Comparison of ENCODE assay signal across 24 mouse cellular contexts in genomic region chrX:73730908-73731307, GRCm38 (mm10). TPM values are rescaled to one million over a fixed set of nuclear protein-coding genes. Genes with fewer than 3 reads are reported as not detected.
"Had no signal": no experiment of that assay in that cellular context is flagged by ENCODE, and none has a peak within 500 bp of the region (broad histone marks: within the 10 kb centered on the region; RNA-seq: fewer than 3 reads in every experiment).

No protein-coding gene starts in this region.

- H3K27ac ChIP-seq: liver, embryonic 12.5 days; liver, embryonic 14.5 days; lung, embryonic 15.5 days; macrophage; midbrain, embryonic 13.5 days; midbrain, embryonic 15.5 days; neural tube, embryonic 13.5 days; neural tube, embryonic 15.5 days; stomach, embryonic 15.5 days had no signal

- H3K9me3 ChIP-seq: liver, embryonic 12.5 days; lung, embryonic 15.5 days; megakaryocyte, embryonic 14.5 days; midbrain, embryonic 13.5 days; midbrain, embryonic 15.5 days; neural tube, embryonic 13.5 days; neural tube, embryonic 15.5 days; stomach, embryonic 15.5 days had no signal

- H3K36me3 ChIP-seq: midbrain, embryonic 15.5 days; stomach, embryonic 15.5 days had no signal

- H3K27me3 ChIP-seq: lung, embryonic 15.5 days; midbrain, embryonic 13.5 days; midbrain, embryonic 15.5 days; neural tube, embryonic 13.5 days; neural tube, embryonic 15.5 days; stomach, embryonic 15.5 days had no signal

- DNase-seq: lung, adult 2 months; lung, postnatal 14 days; lung, postnatal 36 days; retina, postnatal 1 day; right cerebral cortex, adult 18-20 months; right cerebral cortex, postnatal 25 days; right cerebral cortex, postnatal 4 days; thymus, adult 2 months; thymus, postnatal 25 days; thymus, postnatal 4 days had no signal

- H3K4me1 ChIP-seq: liver, embryonic 12.5 days; lung, embryonic 15.5 days; megakaryocyte, embryonic 14.5 days; midbrain, embryonic 13.5 days; midbrain, embryonic 15.5 days; neural tube, embryonic 13.5 days; neural tube, embryonic 15.5 days; stomach, embryonic 15.5 days had no signal

- ATAC-seq: liver, embryonic 12.5 days; midbrain, embryonic 13.5 days; midbrain, embryonic 15.5 days had no signal

- H3K9ac ChIP-seq: liver, embryonic 12.5 days; liver, embryonic 14.5 days; lung, embryonic 15.5 days; midbrain, embryonic 13.5 days; midbrain, embryonic 15.5 days; neural tube, embryonic 13.5 days; neural tube, embryonic 15.5 days; stomach, embryonic 15.5 days had no signal

- H3K4me2 ChIP-seq: liver, embryonic 12.5 days; lung, embryonic 15.5 days; midbrain, embryonic 11.5 days; midbrain, embryonic 13.5 days; midbrain, embryonic 15.5 days; neural tube, embryonic 13.5 days; neural tube, embryonic 15.5 days; stomach, embryonic 15.5 days had no signal

- H3K4me3 ChIP-seq: liver, embryonic 12.5 days; lung, embryonic 15.5 days; megakaryocyte, embryonic 14.5 days; midbrain, embryonic 13.5 days; midbrain, embryonic 15.5 days; myocyte; neural tube, embryonic 13.5 days; neural tube, embryonic 15.5 days; stomach, embryonic 15.5 days had no signal

RNA-seq across cellular contexts. Expression of gene Plxnb3, which starts 26.0 kb away (rescaled TPM):
- polyA plus RNA-seq: midbrain, embryonic 11.5 days; neural tube, embryonic 11.5 days had no signal

RNA-seq across cellular contexts. Expression of gene Srpk3, which starts 43.3 kb away (rescaled TPM):
- total RNA-seq: megakaryocyte progenitor cell, adult 5-6 weeks had no signal
